20 mouse cellular contexts compared by ENCODE assay signal in the genomic region with DNA sequence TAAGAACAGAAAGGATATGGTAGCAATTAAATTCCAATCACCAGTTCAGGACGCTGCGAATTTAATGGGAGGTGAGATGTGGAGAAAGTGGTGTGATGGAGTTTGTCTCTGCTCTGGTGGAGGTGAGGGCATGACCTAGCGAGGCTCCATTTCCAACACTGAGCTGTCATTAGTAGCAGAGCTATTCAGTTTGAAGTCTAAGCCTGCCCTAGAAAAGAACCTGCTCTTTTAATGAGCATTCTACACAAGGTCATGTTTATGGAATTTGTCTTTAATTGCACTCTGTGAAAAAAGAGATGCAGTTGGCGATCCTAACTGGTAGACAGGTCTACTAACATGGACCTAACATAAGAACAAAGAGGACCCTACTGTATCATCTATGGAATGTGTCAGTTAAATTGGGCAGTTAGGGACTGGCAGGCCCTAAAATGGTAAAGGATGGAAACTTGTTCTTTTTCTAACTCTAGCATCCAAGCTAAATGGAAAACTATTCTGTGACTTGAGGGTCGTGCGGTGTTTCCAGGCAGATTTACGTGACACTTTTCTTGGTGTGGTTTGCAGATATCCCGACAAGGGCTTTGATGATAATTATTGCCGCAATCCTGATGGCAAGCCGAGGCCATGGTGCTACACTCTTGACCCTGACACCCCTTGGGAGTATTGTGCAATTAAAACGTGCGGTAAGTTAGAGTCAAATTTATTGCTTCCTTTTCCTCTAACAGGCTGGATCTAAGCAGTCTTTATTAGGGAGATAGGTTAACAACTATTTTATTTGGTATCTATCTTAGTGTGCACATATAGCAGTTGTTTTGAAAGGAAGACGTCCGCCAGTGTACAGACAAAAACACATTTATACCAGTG. TPM values are rescaled to one million over a fixed set of nuclear protein-coding genes. Genes with fewer than 3 reads are reported as not detected.
DNase-seq lines count a peak whose midpoint lies in the region; ATAC-seq lines count a peak whose summit lies in the region.
"Had no signal": no experiment of that assay in that cellular context is flagged by ENCODE, and none has a peak within 500 bp of the region (broad histone marks: within the 10 kb centered on the region; RNA-seq: fewer than 3 reads in every experiment).

No protein-coding gene starts in this region.

- H3K9me3 ChIP-seq in heart, embryonic 11.5 days (replicated peaks; ENCODE audit: control insufficient read depth, low read length), result no peaks in the 10 kb centered on the region
- H3K9me3 ChIP-seq: forebrain, embryonic 10.5 days; heart, embryonic 15.5 days; hindbrain, embryonic 12.5 days; limb, embryonic 10.5 days; liver, embryonic 12.5 days; midbrain, embryonic 10.5 days; neural tube, embryonic 13.5 days had no signal

- 73% methylated on average over 14 of the region's 14 CpGs for WGBS in heart, embryonic 11.5 days (ENCODE audit: insufficient replicate concordance)

- peak; percentile 7 for DNase-seq in c-Kit-positive CD71-negative TER-119-negative erythroid progenitor cells, embryonic 14.5 days (ENCODE audit: low read depth)
- peak; percentile 44 for DNase-seq in embryo, embryonic 11 days
- DNase-seq in kidney, adult 9 months, result peak; percentile 15
- no peak for DNase-seq in heart, adult 9 months (ENCODE audit: low spot score in 2 of 2)
- DNase-seq in left cerebral cortex, postnatal 4 days, result no peak
- DNase-seq: cerebellum, postnatal 14 days; right cerebral cortex, adult 18-20 months; spleen, adult 18-20 months had no signal

- no peaks in the 10 kb centered on the region for H3K27me3 ChIP-seq in heart, embryonic 11.5 days (ENCODE audit: control insufficient read depth, insufficient read depth, low read length)
- H3K27me3 ChIP-seq: heart, embryonic 15.5 days; hindbrain, embryonic 12.5 days; liver, embryonic 12.5 days; neural tube, embryonic 13.5 days had no signal

- no peak overlapping the region for H3K4me2 ChIP-seq in heart, embryonic 11.5 days
- H3K4me2 ChIP-seq: heart, embryonic 15.5 days; hindbrain, embryonic 12.5 days; liver, embryonic 12.5 days; neural tube, embryonic 13.5 days had no signal

- H3K9ac ChIP-seq in heart, embryonic 11.5 days (ENCODE audit: low read depth, low read length), result no peak overlapping the region
- H3K9ac ChIP-seq: heart, embryonic 15.5 days; hindbrain, embryonic 12.5 days; liver, embryonic 12.5 days; neural tube, embryonic 13.5 days had no signal

- H3K27ac ChIP-seq in heart, embryonic 11.5 days (ENCODE audit: low read depth, low read length), result no peak overlapping the region
- H3K27ac ChIP-seq: forebrain, embryonic 10.5 days; heart, embryonic 15.5 days; hindbrain, embryonic 12.5 days; limb, embryonic 10.5 days; liver, embryonic 12.5 days; midbrain, embryonic 10.5 days; neural tube, embryonic 13.5 days; stomach, postnatal 0 days had no signal

- H3K4me3 ChIP-seq in heart, embryonic 11.5 days (ENCODE audit: low read depth, low read length), result no peak overlapping the region
- H3K4me3 ChIP-seq: forebrain, embryonic 10.5 days; heart, embryonic 15.5 days; hindbrain, embryonic 12.5 days; limb, embryonic 10.5 days; liver, embryonic 12.5 days; midbrain, embryonic 10.5 days; neural tube, embryonic 13.5 days had no signal

- no peaks in the 10 kb centered on the region for H3K4me1 ChIP-seq in heart, embryonic 11.5 days (ENCODE audit: control insufficient read depth, insufficient read depth, low read length)
- H3K4me1 ChIP-seq: heart, embryonic 15.5 days; hindbrain, embryonic 12.5 days; liver, embryonic 12.5 days; neural tube, embryonic 13.5 days had no signal

- intact Hi-C loops in left cerebral cortex, postnatal 4 days (cut with DNase I), result no loop called here

- no peaks in the 10 kb centered on the region for H3K36me3 ChIP-seq in heart, embryonic 11.5 days (ENCODE audit: control insufficient read depth, insufficient read depth, low read length)
- H3K36me3 ChIP-seq: forebrain, embryonic 10.5 days; heart, embryonic 15.5 days; hindbrain, embryonic 12.5 days; liver, embryonic 12.5 days; midbrain, embryonic 10.5 days; neural tube, embryonic 13.5 days had no signal

- ATAC-seq in megakaryocyte, adult 5-6 weeks (ENCODE audit: poor library complexity, severe bottlenecking), result peak; percentile 81
- no peak for ATAC-seq in heart, embryonic 11.5 days (replicated peaks; ENCODE audit: insufficient number of reproducible peaks, low FRiP score, low TSS enrichment)
- ATAC-seq: intestine, embryonic 16.5 days; liver, embryonic 12.5 days had no signal

RNA-seq across cellular contexts. Expression of a gene that starts 24.8 kb away (rescaled TPM):
- total RNA-seq in megakaryocyte, adult 5-6 weeks (2015), result 19.1 and 19.2 TPM in 2 replicates
- total RNA-seq in megakaryocyte, adult 5-6 weeks (2017), result 23.8 and 26.5 TPM in 2 replicates
- 1 to 10 TPM; 3.3 to 3.7 TPM for total RNA-seq in left cerebral cortex, postnatal 4 days (2021)
- polyA plus RNA-seq in heart, embryonic 11.5 days (2014; fragmentation: Nextera tagmentation; extraction: Ambion mirVana), result 2.0 and 2.5 TPM in 2 replicates
- total RNA-seq: ES-E14 had no signal

Comparison
In these comparisons a context has a peak if more than half of its experiments do, and no peak if none do; other contexts are left out.
1. DNase-seq: peak in c-Kit-positive CD71-negative TER-119-negative erythroid progenitor cells, embryonic 14.5 days (single experiment), embryo, embryonic 11 days (single experiment) and kidney, adult 9 months (single experiment); none in heart, adult 9 months (0 of 2) and left cerebral cortex, postnatal 4 days (single experiment).
2. RNA of a gene that starts 24.8 kb away (total RNA-seq): 19.1 to 26.5 TPM in megakaryocyte, adult 5-6 weeks; 3.3 to 3.7 TPM in left cerebral cortex, postnatal 4 days; every median in the first group is over 4 times any median in the second.